Mouse (Mus musculus) splenic B cell, adult 2 months (primary cell): ENCODE measurements around the gene Tmod3.
A peak's percentile ranks its signal among the peaks of the same experiment; 100 is the strongest.

Source experiments
- DNase-seq: peaks from one replicate; pipeline ENCODE4 v3.0.0-alpha.2; 2011; ENCODE audit warnings: low read depth, low spot score
- H3K27me3 ChIP-seq: 2 replicates; pipeline ENCODE4 v1.6.1; 2012; ENCODE audit warnings: mild to moderate bottlenecking, low read length, moderate library complexity, mixed read lengths; ENCODE audit not compliant: control insufficient read depth, poor library complexity, insufficient read depth, severe bottlenecking
- H3K36me3 ChIP-seq: 2 replicates; pipeline ENCODE4 v1.6.1; 2012; ENCODE audit warnings: mild to moderate bottlenecking, low read length, moderate library complexity, mixed read lengths; ENCODE audit not compliant: control insufficient read depth, poor library complexity, insufficient read depth, severe bottlenecking

Tmod3 gene

DNA sequence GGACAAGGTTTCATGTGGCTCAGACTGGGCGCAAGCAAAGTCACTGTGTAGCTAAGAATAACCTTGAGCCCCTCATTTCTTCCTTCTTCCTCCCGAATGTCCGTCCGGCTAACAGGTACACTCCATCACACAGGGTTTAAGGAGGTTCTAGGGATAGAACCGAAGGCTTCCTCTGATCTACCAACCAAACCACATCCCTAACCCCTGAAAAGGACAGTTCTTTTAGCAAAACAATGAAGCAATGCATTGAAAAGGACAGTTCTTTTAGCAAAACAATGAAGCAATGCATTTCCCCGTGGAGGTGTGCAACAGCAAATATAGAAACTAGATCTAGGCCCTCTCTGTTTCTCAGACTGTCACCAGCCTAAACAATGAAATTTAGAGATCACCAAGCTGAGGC is 5.4 kb upstream of the Tmod3 start:
- no peak for DNase-seq
- no peaks in the 10 kb centered on the region for H3K36me3 ChIP-seq
- H3K27me3 ChIP-seq: no peaks in the 10 kb centered on the region

DNA sequence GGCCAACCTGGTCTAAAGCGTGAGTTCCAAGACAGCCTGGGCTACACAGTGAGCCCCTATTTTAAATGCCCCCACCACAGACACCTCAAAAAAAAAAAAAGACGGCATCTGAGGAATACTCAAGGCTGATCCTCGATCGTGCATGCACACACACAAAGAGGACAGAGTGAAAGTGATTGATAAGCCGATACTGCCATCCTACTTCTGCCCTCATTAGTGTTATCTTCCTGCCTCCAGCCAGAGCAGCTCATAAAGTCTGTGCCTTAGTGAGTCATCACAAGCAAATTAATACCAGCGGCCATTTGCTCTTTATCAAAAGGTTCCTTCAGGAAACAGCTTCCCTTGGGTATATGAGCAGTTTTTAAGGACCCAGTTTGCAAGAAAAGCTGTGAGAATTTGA is 4.2 kb upstream of the Tmod3 start:
- DNase-seq: no peak
- Histone ChIP-seq H3K36me3 (no peaks in the 10 kb centered on the region), H3K27me3 (no peaks in the 10 kb centered on the region)

DNA sequence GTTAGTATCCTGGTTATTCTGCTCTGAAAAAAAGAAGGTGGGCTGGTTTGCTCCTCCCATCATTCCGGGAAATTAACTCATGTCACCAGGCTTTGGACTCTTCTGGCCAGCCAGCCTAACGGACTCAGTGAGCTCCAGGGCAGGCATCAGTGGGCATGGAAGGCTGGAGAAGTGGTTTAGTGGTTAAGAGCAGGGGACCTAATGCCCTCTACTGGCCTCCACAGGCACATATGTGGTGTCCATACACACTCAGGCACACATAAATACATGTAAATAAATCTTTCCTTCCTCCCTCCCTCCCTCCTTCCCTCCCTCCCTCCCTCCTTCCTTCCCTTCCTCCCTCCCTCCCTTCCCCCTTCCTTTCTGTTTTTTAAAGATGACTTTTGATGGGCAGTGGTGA is 3.7 kb upstream of the Tmod3 start:
- Histone ChIP-seq H3K27me3 (no peaks in the 10 kb centered on the region), H3K36me3 (no peaks in the 10 kb centered on the region)
- DNase-seq: peak; percentile 30

DNA sequence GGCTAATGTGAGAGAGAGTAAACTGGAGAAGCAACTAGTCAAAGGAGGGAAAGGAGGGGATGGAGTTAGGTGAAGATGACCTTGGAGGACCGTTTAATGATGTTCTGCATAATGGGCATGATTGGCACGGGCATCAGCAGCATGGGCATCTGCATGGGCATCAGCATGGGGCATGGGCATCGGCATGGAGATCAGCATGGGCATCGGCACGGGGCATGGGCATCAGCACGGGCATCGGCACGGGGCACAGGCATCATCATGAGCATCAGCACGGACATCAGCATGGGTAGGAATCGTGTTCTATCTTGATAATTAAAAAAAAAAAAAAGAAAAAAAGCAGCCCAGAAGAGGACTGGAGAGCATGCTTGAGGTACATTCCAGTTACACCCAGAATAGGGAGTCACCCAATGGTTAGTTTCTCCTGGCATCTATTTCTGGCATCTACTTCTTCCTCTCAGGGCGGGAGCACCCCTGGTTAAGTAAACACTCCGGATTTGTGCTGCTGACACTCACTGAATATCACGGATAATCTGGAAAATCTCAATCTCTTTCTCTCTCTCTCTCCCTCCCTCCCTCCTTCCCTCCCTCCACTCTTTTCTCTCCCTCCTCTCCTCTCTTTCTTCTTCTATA is 1.7 kb upstream of the Tmod3 start:
- no peak for DNase-seq
- no peaks in the 10 kb centered on the region for H3K27me3 ChIP-seq
- H3K36me3 ChIP-seq: no peaks in the 10 kb centered on the region; the same call in 1 of the 2 replicates

DNA sequence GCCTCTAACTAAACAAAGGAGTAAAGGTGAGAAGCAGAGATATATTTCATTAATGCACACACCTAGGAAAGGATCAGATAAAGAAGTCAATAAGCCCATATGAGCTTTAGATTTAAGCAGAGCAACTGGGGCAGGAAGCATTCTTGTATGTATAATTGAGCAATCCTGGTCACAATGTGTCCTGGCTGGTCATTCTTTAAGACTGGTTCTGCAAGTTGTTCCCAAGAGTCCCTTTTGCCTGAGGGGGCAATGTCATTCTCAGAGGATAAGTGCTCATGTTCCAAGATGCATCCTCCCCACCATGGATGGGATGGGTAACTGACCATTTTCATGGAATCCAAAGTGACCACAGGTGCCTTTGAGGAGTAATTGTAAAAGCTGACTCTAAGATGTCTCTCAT is 896 bp upstream of the Tmod3 start:
- no peak for DNase-seq
- H3K36me3 ChIP-seq: no peaks in the 10 kb centered on the region; the same call in 1 of the 2 replicates

DNA sequence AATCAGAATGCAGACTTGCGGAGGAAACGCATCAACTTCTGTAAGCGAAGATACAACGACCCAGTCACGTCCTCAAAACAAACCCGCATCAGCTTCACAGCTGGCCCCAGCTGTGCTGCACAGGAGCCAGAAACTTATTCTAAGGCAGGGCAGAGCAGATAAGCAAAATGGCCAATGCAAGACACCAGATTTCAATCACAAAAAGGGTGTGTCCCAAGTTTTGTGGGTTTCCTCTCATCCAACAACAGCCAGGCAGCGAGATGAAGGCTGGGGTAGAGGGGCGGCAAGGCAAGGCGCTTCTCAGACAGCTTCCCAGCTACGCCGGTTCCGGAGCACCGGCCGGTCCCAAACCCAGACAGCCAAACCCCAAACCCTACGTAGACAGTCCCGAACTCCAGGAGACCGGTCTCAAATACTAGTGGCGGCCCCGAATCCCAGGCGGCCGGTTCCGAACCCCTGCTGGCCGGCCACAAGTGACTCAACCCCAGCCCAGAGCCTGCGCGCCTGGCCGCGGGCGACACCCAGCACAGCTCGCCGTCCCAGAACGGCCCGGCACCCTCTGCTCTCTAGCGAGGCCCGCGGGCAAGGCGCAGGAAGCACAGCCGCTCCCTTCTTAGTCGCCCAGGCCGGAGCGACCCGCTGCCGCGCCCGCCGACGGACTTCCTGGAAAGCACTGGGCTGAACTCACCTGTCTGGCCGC is 495 bp downstream of the Tmod3 start:
- peak; percentile 44 for DNase-seq

More for the DNA sequence above, 896 bp upstream of the Tmod3 start:
- no peaks in the 10 kb centered on the region for H3K27me3 ChIP-seq

DNA sequence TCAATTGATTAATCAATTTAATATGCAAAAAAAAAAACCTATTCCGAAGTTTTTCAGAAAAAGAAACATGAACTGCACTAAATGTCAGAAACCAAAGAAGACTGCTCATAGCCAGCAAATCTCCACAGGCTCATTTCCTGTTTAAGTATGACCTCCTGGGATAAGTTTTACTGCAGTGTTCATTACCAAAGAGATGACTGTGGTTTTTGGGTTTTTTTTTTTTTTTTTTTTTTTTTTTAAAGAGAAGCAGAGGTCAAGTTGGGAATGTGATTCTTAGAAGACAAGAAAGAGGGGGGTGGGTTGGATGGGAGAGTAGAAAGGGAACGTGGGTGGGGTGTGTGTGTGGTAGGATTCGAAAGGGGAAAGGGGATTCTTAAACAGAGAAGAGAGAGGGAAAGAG is 1.1 kb downstream of the Tmod3 start:
- DNase-seq: no peak
- Histone ChIP-seq H3K36me3 (no peaks in the 10 kb centered on the region; the same call in 1 of the 2 replicates), H3K27me3 (no peaks in the 10 kb centered on the region)

More for the DNA sequence above, 495 bp downstream of the Tmod3 start:
- no peaks in the 10 kb centered on the region; the same call in 1 of the 2 replicates for H3K36me3 ChIP-seq
- H3K27me3 ChIP-seq: no peaks in the 10 kb centered on the region

DNA sequence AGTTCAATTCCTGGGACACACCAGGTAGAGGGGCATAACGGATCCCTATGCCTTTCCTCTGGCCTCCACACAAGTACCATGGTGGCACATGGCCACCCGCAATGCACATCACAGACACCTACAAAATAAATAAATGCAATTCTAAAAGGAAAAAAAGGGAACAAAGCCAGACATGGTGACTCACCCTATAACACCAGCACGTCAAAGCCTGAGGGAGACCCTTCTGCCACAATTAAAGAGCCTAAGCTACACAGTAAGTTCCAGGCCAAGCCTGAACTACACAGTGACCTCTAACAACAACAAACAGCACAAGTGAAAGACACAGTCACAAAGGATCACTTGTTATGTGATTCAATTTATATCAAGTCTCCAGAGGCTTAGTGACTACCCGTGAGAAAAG is 5.7 kb downstream of the Tmod3 start:
- peak; percentile 27 for DNase-seq
- Histone ChIP-seq H3K36me3 (no peaks in the 10 kb centered on the region; the same call in 1 of the 2 replicates), H3K27me3 (no peaks in the 10 kb centered on the region)

DNA sequence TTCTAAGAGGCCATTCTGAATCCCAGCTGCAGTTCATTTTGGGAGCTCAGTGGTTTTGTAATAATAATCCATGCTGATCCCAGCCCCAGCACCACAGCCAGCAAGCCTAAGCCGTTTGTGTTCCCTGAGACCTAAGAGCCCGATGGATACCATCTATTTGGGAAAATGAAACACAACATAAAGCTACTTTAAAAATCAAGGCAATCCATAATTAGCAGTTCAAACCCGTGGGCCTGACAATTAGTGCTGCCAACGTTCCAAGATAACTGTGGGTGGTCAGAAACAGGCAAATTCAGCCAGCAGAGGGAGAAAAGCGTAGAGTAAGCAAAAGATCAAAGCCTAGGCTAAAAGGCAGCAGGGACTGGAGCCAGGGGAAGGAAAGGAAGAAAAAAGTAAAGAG is 8.1 kb downstream of the Tmod3 start:
- H3K36me3 ChIP-seq: no peaks in the 10 kb centered on the region
- DNase-seq: no peak
- H3K27me3 ChIP-seq: no peaks in the 10 kb centered on the region

DNA sequence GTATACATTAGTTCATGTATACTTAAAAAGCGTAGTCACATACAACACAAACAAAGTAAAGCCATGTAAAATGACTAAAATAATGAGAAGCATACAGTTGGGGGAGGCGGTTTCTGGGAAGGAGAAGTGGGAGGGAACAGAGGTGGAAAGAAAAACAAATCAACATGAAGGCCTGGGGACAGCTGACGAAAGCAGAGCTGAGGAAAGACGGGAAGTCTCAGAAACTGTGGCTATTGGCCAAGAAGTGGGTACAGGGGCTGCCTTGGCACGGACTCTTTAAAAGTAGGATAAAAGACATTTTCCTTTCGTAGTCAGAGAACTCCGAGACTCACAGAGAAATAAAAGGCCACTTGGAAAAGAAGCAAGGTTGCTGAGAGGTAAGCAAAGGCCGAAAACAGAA is 10.4 kb downstream of the Tmod3 start:
- no peak for DNase-seq
- Histone ChIP-seq H3K27me3 (no peaks in the 10 kb centered on the region), H3K36me3 (no peaks in the 10 kb centered on the region)

DNA sequence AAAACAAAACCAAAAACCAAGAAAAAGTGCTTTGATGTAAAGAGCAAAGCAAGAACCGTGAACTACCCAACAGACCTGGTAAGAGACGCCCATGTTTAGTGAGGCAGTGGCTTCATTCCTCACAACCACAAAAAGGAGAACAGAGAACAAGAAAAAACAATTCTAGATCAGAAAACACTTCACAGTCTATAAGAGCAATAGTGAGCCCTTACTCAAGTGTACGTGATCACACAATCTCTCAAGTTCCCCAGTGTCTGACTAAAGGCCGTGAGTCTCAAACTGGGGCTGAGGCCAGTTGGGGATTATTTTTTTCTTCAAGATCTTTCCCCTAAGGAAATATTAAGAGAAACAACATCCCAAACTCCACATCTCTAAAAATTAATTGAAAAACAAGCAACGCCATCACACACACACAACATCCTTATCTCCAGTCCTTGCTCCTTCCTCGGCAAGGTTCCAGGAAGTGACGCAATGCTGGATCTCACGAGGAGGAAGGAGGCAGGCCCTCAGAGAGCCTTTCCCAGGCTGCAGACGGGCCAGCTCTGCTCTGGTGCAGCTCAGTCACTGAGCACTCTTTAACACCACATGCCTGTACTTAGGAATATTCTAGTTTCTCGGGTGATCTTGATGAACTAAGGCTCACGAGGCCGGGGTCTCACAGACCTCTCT is 12.4 kb downstream of the Tmod3 start:
- Histone ChIP-seq H3K27me3 (no peaks in the 10 kb centered on the region), H3K36me3 (no peaks in the 10 kb centered on the region)
- peak; percentile 76 for DNase-seq

DNA sequence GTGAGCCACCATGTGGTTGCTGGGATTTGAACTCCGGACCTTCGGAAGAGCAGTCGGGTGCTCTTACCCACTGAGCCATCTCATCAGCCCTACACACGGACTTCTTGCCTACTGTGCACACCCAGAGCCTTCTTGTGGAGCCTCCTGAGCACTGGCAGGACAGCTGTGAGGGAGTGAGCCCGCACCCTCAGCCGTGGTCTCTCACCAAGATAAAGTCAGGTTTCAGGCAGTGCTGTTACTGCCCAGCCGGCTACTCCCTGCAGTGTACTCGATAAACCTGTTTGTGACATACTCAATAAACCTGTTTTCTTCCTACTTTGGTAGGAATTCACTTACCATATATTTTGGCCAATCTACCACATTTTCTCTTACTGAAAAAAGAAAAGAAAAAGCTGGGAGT is 13.9 kb downstream of the Tmod3 start:
- no peaks in the 10 kb centered on the region for H3K36me3 ChIP-seq
- H3K27me3 ChIP-seq: no peaks in the 10 kb centered on the region
- DNase-seq: no peak

DNA sequence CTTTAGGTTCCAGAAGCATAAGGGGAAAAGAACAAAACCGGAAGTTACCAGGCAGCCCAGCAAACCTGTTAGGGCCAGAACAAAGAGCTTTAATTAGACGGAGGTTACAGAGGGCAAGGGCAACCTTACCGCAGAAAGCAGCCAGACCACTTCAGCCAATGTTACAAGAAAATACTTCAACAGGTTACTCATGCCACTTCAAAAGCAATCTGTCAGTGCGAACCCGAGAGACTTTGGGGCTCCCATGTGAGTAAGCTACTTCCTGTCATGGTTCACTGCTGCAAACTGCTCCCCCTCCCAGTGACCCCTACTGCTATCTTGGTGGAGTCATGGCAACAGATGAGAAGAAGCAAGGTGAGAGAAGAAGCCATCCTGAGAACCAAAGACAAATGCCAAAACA is 18.0 kb downstream of the Tmod3 start:
- Histone ChIP-seq H3K27me3 (no peaks in the 10 kb centered on the region), H3K36me3 (no peaks in the 10 kb centered on the region)
- peak; percentile 76 for DNase-seq

DNA sequence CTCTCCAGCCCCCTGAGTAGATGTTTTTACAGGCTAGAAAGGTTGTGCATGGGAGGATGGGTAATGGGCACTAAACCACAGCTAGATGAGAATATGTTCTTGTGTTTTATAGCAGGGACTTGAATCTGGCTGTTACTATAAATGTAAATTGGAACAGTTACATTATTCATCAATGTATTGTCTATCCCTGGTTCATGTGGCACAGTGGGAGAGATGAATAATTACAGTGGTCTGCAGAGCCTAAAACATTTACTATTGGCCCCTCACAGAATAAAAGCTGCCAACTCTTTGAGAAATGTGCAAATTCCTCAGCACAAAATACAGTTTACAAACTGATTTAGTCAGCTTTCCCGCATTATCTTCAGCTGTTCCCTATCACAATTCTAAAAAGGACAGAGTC is 23.0 kb downstream of the Tmod3 start:
- Histone ChIP-seq H3K27me3 (no peaks in the 10 kb centered on the region), H3K36me3 (peaks cover 1% of the 10 kb centered on the region; the same call in 1 of the 2 replicates)
- DNase-seq: no peak

DNA sequence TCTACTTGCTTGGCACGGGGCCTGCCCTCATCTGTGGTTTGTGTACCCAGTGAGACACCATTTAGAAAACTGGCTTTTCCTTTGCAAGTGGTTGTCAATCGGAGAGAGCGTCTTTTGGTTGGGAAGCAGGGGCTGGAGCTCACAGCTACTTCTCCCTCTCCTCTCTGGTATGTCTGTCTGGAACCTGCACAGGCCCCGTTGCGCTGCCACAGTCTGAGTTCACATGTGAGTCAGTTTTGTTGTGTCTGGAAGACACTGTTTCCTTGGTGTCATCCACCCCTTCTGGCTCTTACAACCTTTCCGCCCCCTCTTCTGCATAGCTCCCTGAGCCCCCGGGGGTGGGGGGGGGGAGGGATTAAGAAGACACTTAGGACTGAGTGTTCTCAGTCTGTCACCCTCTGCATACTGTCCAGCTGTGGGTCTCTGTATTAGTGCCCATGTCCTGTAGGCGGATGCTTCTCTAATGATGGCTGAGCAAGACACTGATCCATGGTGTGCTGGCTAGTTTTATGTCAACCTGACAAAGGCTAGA is 25.0 kb downstream of the Tmod3 start:
- Histone ChIP-seq H3K27me3 (no peaks in the 10 kb centered on the region), H3K36me3 (peaks cover 11% of the 10 kb centered on the region)
- DNase-seq: no peak
